In the genomic region with DNA sequence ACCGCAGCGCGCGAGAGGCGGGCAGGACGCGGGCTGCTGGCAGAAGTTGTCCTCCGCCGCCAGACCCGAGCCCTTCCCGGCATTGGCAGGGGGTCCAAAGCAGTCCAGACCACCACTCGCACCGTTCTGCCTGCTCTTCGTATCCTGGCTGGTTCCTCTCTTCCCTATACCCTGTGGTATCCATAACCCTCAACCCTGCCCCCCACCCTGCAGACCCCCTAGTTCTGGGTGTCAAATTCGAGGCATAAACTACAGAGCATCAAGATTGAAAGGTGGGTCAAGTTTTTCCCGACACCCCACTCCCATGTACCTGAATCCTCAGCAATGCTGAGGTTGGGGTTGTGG, we compare ENCODE assay signal across 8 mouse cellular contexts. TPM values are rescaled to one million over a fixed set of nuclear protein-coding genes. Genes with fewer than 3 reads are reported as not detected.
DNase-seq lines count a peak whose midpoint lies in the region; ATAC-seq lines count a peak whose summit lies in the region.

No protein-coding gene starts in this region.

- peak overlapping the region; percentile 37 for H3K4me3 ChIP-seq in kidney, embryonic 15.5 days (replicated peaks)
- peak overlapping the region; percentile 32 for H3K4me3 ChIP-seq in embryonic facial prominence, embryonic 14.5 days (ENCODE audit: low read depth, low read length)
- peak overlapping the region; percentile 32 for H3K4me3 ChIP-seq in intestine, embryonic 15.5 days (replicated peaks)
- peak overlapping the region; percentile 79 for H3K4me3 ChIP-seq in midbrain, embryonic 16.5 days (ENCODE audit: low read depth, low read length)

- no peak for DNase-seq in kidney, postnatal 14 days
- no peak for DNase-seq in embryonic facial prominence, embryonic 14.5 days (ENCODE audit: low spot score)
- no peak for DNase-seq in frontal cortex, postnatal 36 days (ENCODE audit: low spot score in 2 of 2)
- no peak for DNase-seq in cerebellum, adult 9-10 months
- no peak for DNase-seq in kidney, adult 9 months

- H3K9ac ChIP-seq in kidney, embryonic 15.5 days = no peak overlapping the region
- no peak overlapping the region for H3K9ac ChIP-seq in embryonic facial prominence, embryonic 14.5 days (ENCODE audit: low read depth, low read length)
- no peak overlapping the region for H3K9ac ChIP-seq in intestine, embryonic 15.5 days
- H3K9ac ChIP-seq in midbrain, embryonic 16.5 days (ENCODE audit: low read depth, low read length) = peak overlapping the region; percentile 92

- H3K27ac ChIP-seq in kidney, embryonic 15.5 days = no peak overlapping the region
- H3K27ac ChIP-seq in embryonic facial prominence, embryonic 14.5 days (replicated peaks; ENCODE audit: low read depth, low read length) = no peak overlapping the region
- H3K27ac ChIP-seq in intestine, embryonic 15.5 days = no peak overlapping the region
- no peak overlapping the region; the same call in 1 of the 2 replicates for H3K27ac ChIP-seq in midbrain, embryonic 16.5 days (ENCODE audit: low read length)

- peaks cover 63% of the 10 kb centered on the region for H3K27me3 ChIP-seq in kidney, embryonic 15.5 days
- peaks cover 27% of the 10 kb centered on the region for H3K27me3 ChIP-seq in embryonic facial prominence, embryonic 14.5 days (replicated peaks; ENCODE audit: control insufficient read depth, insufficient read depth, low read length)
- peaks cover 28% of the 10 kb centered on the region for H3K27me3 ChIP-seq in intestine, embryonic 15.5 days (replicated peaks)
- no peaks in the 10 kb centered on the region for H3K27me3 ChIP-seq in midbrain, embryonic 16.5 days (ENCODE audit: control insufficient read depth, insufficient read depth, low read depth, low read length)

- peaks cover 7% of the 10 kb centered on the region; the same call in 1 of the 2 replicates for H3K4me1 ChIP-seq in kidney, embryonic 15.5 days
- H3K4me1 ChIP-seq in embryonic facial prominence, embryonic 14.5 days (ENCODE audit: control insufficient read depth, insufficient read depth, low read length) = peaks cover 4% of the 10 kb centered on the region; the same call in 1 of the 2 replicates
- peaks cover 16% of the 10 kb centered on the region for H3K4me1 ChIP-seq in intestine, embryonic 15.5 days (replicated peaks)
- H3K4me1 ChIP-seq in midbrain, embryonic 16.5 days (ENCODE audit: control insufficient read depth, insufficient read depth, low read length) = peaks cover 11% of the 10 kb centered on the region

- no peaks in the 10 kb centered on the region for H3K9me3 ChIP-seq in kidney, embryonic 15.5 days (replicated peaks)
- H3K9me3 ChIP-seq in embryonic facial prominence, embryonic 14.5 days (ENCODE audit: control insufficient read depth, low read length) = no peaks in the 10 kb centered on the region
- H3K9me3 ChIP-seq in intestine, embryonic 15.5 days = no peaks in the 10 kb centered on the region
- no peaks in the 10 kb centered on the region for H3K9me3 ChIP-seq in midbrain, embryonic 16.5 days (replicated peaks; ENCODE audit: control insufficient read depth, low read length, poor library complexity, severe bottlenecking)

- 2% methylated on average over 16 of the region's 16 CpGs for WGBS in kidney, embryonic 15.5 days
- WGBS in embryonic facial prominence, embryonic 14.5 days = 1% methylated on average over 5 of the region's 16 CpGs
- WGBS in intestine, embryonic 15.5 days = 2% methylated on average over 14 of the region's 16 CpGs
- WGBS in midbrain, embryonic 16.5 days = 2% methylated on average over 16 of the region's 16 CpGs

- ATAC-seq in kidney, embryonic 15.5 days (replicated peaks; ENCODE audit: low FRiP score) = peak; percentile 19; the same call in 1 of the 2 replicates
- no peak for ATAC-seq in embryonic facial prominence, embryonic 14.5 days (ENCODE audit: low read depth)
- no peak for ATAC-seq in intestine, embryonic 15.5 days
- peak; percentile 52; the same call in 1 of the 2 replicates for ATAC-seq in midbrain, embryonic 16.5 days

- H3K4me2 ChIP-seq in kidney, embryonic 15.5 days = peak overlapping the region; percentile 57
- peak overlapping the region; percentile 58 for H3K4me2 ChIP-seq in embryonic facial prominence, embryonic 14.5 days (ENCODE audit: low read depth, low read length)
- H3K4me2 ChIP-seq in intestine, embryonic 15.5 days (replicated peaks) = peak overlapping the region; percentile 63
- peak overlapping the region; percentile 72 for H3K4me2 ChIP-seq in midbrain, embryonic 16.5 days (ENCODE audit: low read length)

- H3K36me3 ChIP-seq in kidney, embryonic 15.5 days = no peaks in the 10 kb centered on the region
- H3K36me3 ChIP-seq in embryonic facial prominence, embryonic 14.5 days (ENCODE audit: control insufficient read depth, insufficient read depth, low read length) = no peaks in the 10 kb centered on the region
- H3K36me3 ChIP-seq in intestine, embryonic 15.5 days = no peaks in the 10 kb centered on the region
- no peaks in the 10 kb centered on the region for H3K36me3 ChIP-seq in midbrain, embryonic 16.5 days (ENCODE audit: control insufficient read depth, insufficient read depth, low read length)

RNA-seq across cellular contexts. Expression of a gene that starts 0.5 kb away (rescaled TPM):
- polyA plus RNA-seq in kidney, embryonic 15.5 days (2015; fragmentation: Nextera tagmentation; extraction: Ambion mirVana) = 0.19 and 0.38 TPM in 2 replicates
- polyA plus RNA-seq in embryonic facial prominence, embryonic 14.5 days (2014; fragmentation: Nextera tagmentation; extraction: Ambion mirVana) = 0.54 and 0.62 TPM in 2 replicates
- polyA plus RNA-seq in intestine, embryonic 15.5 days (2015; fragmentation: Nextera tagmentation; extraction: Ambion mirVana) = 0.52 and 0.54 TPM in 2 replicates
- polyA plus RNA-seq in midbrain, embryonic 16.5 days (2015; fragmentation: Nextera tagmentation; extraction: Ambion mirVana) = 2.6 and 3.3 TPM in 2 replicates

RNA-seq across cellular contexts. Expression of a gene that starts 9.2 kb away (rescaled TPM):
- 5.8 and 6.4 TPM in 2 replicates for polyA plus RNA-seq in kidney, embryonic 15.5 days (2015; fragmentation: Nextera tagmentation; extraction: Ambion mirVana)
- polyA plus RNA-seq in embryonic facial prominence, embryonic 14.5 days (2014; fragmentation: Nextera tagmentation; extraction: Ambion mirVana) = 3.4 and 3.6 TPM in 2 replicates
- 12.1 and 12.4 TPM in 2 replicates for polyA plus RNA-seq in intestine, embryonic 15.5 days (2015; fragmentation: Nextera tagmentation; extraction: Ambion mirVana)
- 17.1 and 18.3 TPM in 2 replicates for polyA plus RNA-seq in midbrain, embryonic 16.5 days (2015; fragmentation: Nextera tagmentation; extraction: Ambion mirVana)

RNA-seq across cellular contexts. Expression of a gene that starts 29.4 kb away (rescaled TPM):
- polyA plus RNA-seq in kidney, embryonic 15.5 days (2015; fragmentation: Nextera tagmentation; extraction: Ambion mirVana) = 33.8 and 39.4 TPM in 2 replicates
- polyA plus RNA-seq in embryonic facial prominence, embryonic 14.5 days (2014; fragmentation: Nextera tagmentation; extraction: Ambion mirVana) = 24.4 and 25.2 TPM in 2 replicates
- polyA plus RNA-seq in intestine, embryonic 15.5 days (2015; fragmentation: Nextera tagmentation; extraction: Ambion mirVana) = 56.4 and 61.4 TPM in 2 replicates
- 16.4 and 18.1 TPM in 2 replicates for polyA plus RNA-seq in midbrain, embryonic 16.5 days (2015; fragmentation: Nextera tagmentation; extraction: Ambion mirVana)

Comparison
In these comparisons a context has a peak if more than half of its experiments do, and no peak if none do; other contexts are left out.
1. ATAC-seq: peak in kidney, embryonic 15.5 days (single experiment) and midbrain, embryonic 16.5 days (single experiment); none in embryonic facial prominence, embryonic 14.5 days (single experiment) and intestine, embryonic 15.5 days (single experiment).
2. Peak in every context shown above with its lines, with median percentiles within 50 percentile points of each other: H3K4me2 ChIP-seq and H3K4me3 ChIP-seq.